Mouse (Mus musculus) gastrocnemius, postnatal 36 days (tissue): ENCODE results near the gene Myl9. TPM values are rescaled to one million over a fixed set of nuclear protein-coding genes. Genes with fewer than 3 reads are reported as not detected.

Experiments used
- DNase-seq, 2 experiments: peaks; one replicate each; pipeline ENCODE4 v3.0.0; 2022
- intact Hi-C: fragments of 180-260 bp; cut with DNase I; formaldehyde crosslinking; loops from one replicate; pipeline ENCODE4 v1.15.1; 2025
- total RNA-seq, 2 experiments: library from RNA; stranded (reverse); gene quantifications; 2 replicates each; pipeline ENCODE4 v1.2.3; 2021

Myl9 gene
- total RNA-seq, 2 experiments from 2014 or later, result 44.2 to 82.8 TPM

GRCm38 (mm10) chr2:156762499-156762898, 12.7 kb upstream of the Myl9 start:
- DNase-seq, result no peak
- intact Hi-C loops, result loop anchor here (5.0 kb wide), 1 partner anchor 40 kb away; no protein-coding TSS in a partner anchor

GRCm38 (mm10) chr2:156763101-156763500, 12.1 kb upstream of the Myl9 start:
- DNase-seq, result peak; percentile 52 to 56

GRCm38 (mm10) chr2:156764022-156764421, 11.2 kb upstream of the Myl9 start:
- intact Hi-C loops, result loop anchor here (5.0 kb wide), 1 partner anchor 42 kb away; no protein-coding TSS in a partner anchor
- no peak for DNase-seq

More at GRCm38 (mm10) chr2:156763101-156763500, 12.1 kb upstream of the Myl9 start:
- intact Hi-C loops, result loop anchor here (5.0 kb wide), 1 partner anchor 41 kb away; no protein-coding TSS in a partner anchor

GRCm38 (mm10) chr2:156764747-156765146, 10.5 kb upstream of the Myl9 start:
- intact Hi-C loops, result loop anchor here (5.0 kb wide), 1 partner anchor 42 kb away; no protein-coding TSS in a partner anchor
- no peak for DNase-seq

GRCm38 (mm10) chr2:156765593-156765992, 9.6 kb upstream of the Myl9 start:
- DNase-seq, result no peak
- intact Hi-C loops, result no loop called here

GRCm38 (mm10) chr2:156766227-156767019, 8.8 kb upstream of the Myl9 start:
- intact Hi-C loops, result no loop called here
- DNase-seq, result no peak

GRCm38 (mm10) chr2:156767108-156767507, 8.1 kb upstream of the Myl9 start:
- no peak for DNase-seq
- intact Hi-C loops, result no loop called here

GRCm38 (mm10) chr2:156769274-156769673, 5.9 kb upstream of the Myl9 start:
- intact Hi-C loops, result no loop called here
- DNase-seq, result no peak

GRCm38 (mm10) chr2:156773470-156773869, 1.8 kb upstream of the Myl9 start:
- intact Hi-C loops, result no loop called here
- no peak for DNase-seq

- intact Hi-C loops, result no loop called here
- DNase-seq, result no peak
These were observed 1.0 kb upstream of the Myl9 start for GRCm38 (mm10) chr2:156774035-156774737.

GRCm38 (mm10) chr2:156775455-156776435, 525 bp downstream of the Myl9 start:
- DNase-seq, result peak in 1 of 2 experiments; percentile 13
- intact Hi-C loops, result no loop called here

- intact Hi-C loops, result no loop called here
- DNase-seq, result no peak
These were observed 1.7 kb downstream of the Myl9 start for GRCm38 (mm10) chr2:156776907-156777306.

- intact Hi-C loops, result no loop called here
- DNase-seq, result no peak
These were observed 2.2 kb downstream of the Myl9 start for GRCm38 (mm10) chr2:156777326-156778004.

- intact Hi-C loops, result no loop called here
These were observed 3.4 kb downstream of the Myl9 start for GRCm38 (mm10) chr2:156778571-156778970.

GRCm38 (mm10) chr2:156779036-156779435, 3.8 kb downstream of the Myl9 start:
- intact Hi-C loops, result no loop called here
- no peak for DNase-seq

More at GRCm38 (mm10) chr2:156778571-156778970, 3.4 kb downstream of the Myl9 start:
- no peak for DNase-seq

- DNase-seq, result no peak
- intact Hi-C loops, result no loop called here
These were observed 4.3 kb downstream of the Myl9 start for GRCm38 (mm10) chr2:156779488-156779887.

- intact Hi-C loops, result no loop called here
- DNase-seq, result no peak
These were observed 4.9 kb downstream of the Myl9 start for GRCm38 (mm10) chr2:156780129-156780528.

- intact Hi-C loops, result no loop called here
These were observed 5.5 kb downstream of the Myl9 start for GRCm38 (mm10) chr2:156780752-156781151.

GRCm38 (mm10) chr2:156781281-156781680, 6.1 kb downstream of the Myl9 start:
- no peak for DNase-seq
- intact Hi-C loops, result no loop called here

More at GRCm38 (mm10) chr2:156780752-156781151, 5.5 kb downstream of the Myl9 start:
- no peak for DNase-seq
